Mouse (Mus musculus) frontal cortex, adult (tissue): ENCODE results near the gene E030018B13Rik.
A peak's percentile ranks its signal among the peaks of the same experiment; 100 is the strongest.

Experiments used
- ATAC-seq: cut with Nextera tagmentation; 2 replicates; pipeline ENCODE4 v1.9.2; 2017; ENCODE audit warnings: mild to moderate bottlenecking, moderate library complexity, mixed read lengths; ENCODE audit not compliant: low TSS enrichment

The E030018B13Rik gene

GRCm38 (mm10) chr7:63937236-63938065 lies 20.8 kb downstream of the E030018B13Rik start:
- ATAC-seq: peak; percentile 3; the same call in 1 of the 2 replicates

GRCm38 (mm10) chr7:63938066-63938913 lies 21.6 kb downstream of the E030018B13Rik start:
- peak; percentile 28 for ATAC-seq

- peak; percentile 82 for ATAC-seq
These were observed 22.3 kb downstream of the E030018B13Rik start, which contains the start of gene Klf13 for GRCm38 (mm10) chr7:63938914-63939396. Gene Klf13, minus strand, starts transcription at chr7:63938915.

GRCm38 (mm10) chr7:63939397-63939951 lies 22.8 kb downstream of the E030018B13Rik start:
- peak; percentile 3; the same call in 1 of the 2 replicates for ATAC-seq

GRCm38 (mm10) chr7:63940321-63940720 lies 23.7 kb downstream of the E030018B13Rik start:
- no peak for ATAC-seq

- no peak for ATAC-seq
These were observed 24.4 kb downstream of the E030018B13Rik start for GRCm38 (mm10) chr7:63941050-63941449.

GRCm38 (mm10) chr7:63941501-63941900 lies 24.8 kb downstream of the E030018B13Rik start:
- ATAC-seq: no peak

GRCm38 (mm10) chr7:63943946-63944345 lies 27.3 kb downstream of the E030018B13Rik start:
- no peak for ATAC-seq

GRCm38 (mm10) chr7:63947514-63948487 lies 31.1 kb downstream of the E030018B13Rik start:
- ATAC-seq: no peak

GRCm38 (mm10) chr7:63949176-63949575 lies 32.5 kb downstream of the E030018B13Rik start:
- no peak for ATAC-seq

GRCm38 (mm10) chr7:63950931-63951607 lies 34.4 kb downstream of the E030018B13Rik start:
- peak; percentile 77 for ATAC-seq

GRCm38 (mm10) chr7:63952077-63952898 lies 35.6 kb downstream of the E030018B13Rik start:
- ATAC-seq: no peak

GRCm38 (mm10) chr7:63955440-63955839 lies 38.8 kb downstream of the E030018B13Rik start:
- ATAC-seq: no peak

GRCm38 (mm10) chr7:63956138-63956823 lies 39.6 kb downstream of the E030018B13Rik start:
- no peak for ATAC-seq

- peak; percentile 79 for ATAC-seq
These were observed 40.5 kb downstream of the E030018B13Rik start for GRCm38 (mm10) chr7:63956981-63957713.

- peak; percentile 47 for ATAC-seq
These were observed 41.4 kb downstream of the E030018B13Rik start for GRCm38 (mm10) chr7:63957872-63958640.

- ATAC-seq: no peak
These were observed 47.0 kb downstream of the E030018B13Rik start for GRCm38 (mm10) chr7:63963632-63964031.
